Mouse (Mus musculus): ENCODE results near the gene Ccnf.

The Ccnf gene

DNA sequence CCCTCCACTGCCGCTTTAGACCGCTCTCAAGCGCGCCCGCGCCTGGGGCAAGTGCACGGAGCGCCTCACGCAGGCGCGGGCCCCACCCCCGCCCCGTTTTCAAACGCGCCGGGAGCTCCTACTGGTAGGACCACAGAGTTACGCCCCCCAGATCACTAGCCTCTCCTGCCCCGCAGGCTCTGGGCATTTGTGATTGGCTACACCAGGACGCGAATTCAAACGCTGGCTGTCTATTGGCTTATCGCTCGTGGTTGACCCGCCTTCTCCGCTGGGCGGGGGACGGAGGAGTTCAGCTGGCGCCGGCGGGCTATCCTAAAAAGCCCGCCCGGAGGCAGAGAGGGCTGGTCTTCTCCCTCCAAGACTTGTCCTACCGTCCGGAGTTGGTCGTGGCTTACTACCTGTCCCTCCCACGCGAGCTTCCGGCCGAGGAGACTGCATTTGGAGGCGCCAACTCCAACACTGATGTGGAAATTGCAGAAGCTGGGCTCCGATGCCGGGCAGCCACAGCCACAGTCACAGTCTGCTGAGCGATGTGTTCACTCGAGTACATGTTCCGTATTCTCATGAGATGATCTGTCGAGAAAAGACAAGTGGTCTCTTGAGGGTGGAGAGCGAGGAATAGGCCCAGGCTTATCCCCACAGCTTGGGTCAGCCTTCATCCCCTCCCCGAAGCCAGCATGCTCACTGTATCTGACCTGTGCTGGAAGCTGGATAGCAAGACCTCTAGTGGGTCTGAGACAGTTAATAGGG lies at the start of gene Ccnf:
Ccnf (minus strand) TSS at position 165 of the 750 bp plus-strand sequence.
- peak; percentile 99 for DNase-seq (ENCODE audit: low read depth, low spot score)

DNA sequence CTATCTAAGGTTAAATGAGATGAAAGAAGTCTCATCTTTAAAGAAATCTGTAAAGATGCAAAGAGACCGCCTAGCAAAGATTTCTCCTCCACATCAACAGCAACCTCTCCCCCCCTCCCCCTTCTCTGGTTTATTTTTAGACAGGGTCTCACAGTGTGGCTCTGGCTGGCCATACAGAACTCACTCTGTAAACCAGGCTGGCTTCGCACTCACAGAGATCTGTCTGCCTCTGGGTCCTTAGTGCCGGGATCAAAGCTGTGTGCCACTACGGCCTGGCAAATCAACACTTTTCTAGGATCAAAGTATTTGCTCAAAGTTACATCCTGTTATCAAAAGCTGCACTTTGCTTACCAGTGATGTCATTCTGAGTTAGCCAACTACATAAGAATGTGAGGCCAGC lies 49.4 kb upstream of the Ccnf start:
- DNase-seq (ENCODE audit: low read depth, low spot score) = no peak

GRCm38 (mm10) chr17:24289338-24289737 lies 38.1 kb upstream of the Ccnf start:
- DNase-seq (ENCODE audit: low read depth, low spot score) = no peak

DNA sequence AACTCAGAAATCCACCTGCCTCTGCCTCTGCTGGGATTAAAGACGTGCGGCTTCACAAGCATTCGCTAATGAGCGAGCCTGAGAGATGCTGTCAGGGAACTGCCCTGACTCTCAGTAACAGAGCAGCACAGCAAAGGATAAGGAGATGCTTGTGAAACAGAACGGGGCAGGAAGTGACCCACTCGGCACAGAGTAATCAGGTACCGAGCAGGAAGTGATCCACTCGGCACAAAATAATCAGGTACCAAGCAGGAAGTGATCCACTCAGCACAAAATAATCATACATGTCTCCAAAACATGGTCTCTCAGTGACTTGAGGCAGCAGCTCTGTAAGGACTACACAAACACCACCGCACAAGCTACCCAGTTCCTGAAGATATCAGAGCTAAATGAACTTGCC lies 37.2 kb upstream of the Ccnf start:
- DNase-seq (ENCODE audit: low read depth, low spot score) = no peak

- no peak for DNase-seq (ENCODE audit: low read depth, low spot score)
These were observed 34.4 kb upstream of the Ccnf start for GRCm38 (mm10) chr17:24285680-24286079.

GRCm38 (mm10) chr17:24283266-24283818 lies 32.1 kb upstream of the Ccnf start:
- no peak for DNase-seq (ENCODE audit: low read depth, low spot score)

DNA sequence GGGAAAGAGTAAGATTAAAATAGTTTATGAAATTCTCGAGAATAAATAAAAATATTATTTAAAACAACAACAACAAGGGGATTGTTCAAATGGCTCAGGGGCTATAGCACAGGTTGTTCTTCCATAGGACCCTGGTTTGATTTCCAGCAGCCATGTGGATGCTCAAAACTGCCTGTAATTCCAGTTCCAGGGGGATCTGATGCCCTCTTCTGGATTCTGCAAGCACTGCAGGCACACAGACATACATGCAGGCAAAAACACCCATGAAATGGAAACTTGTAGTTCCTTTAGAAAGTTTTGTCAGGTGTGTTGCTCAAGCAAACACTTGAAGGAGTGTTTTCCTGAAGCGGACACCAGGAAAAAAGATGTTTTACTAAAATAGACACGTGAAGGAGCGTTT lies 31.4 kb upstream of the Ccnf start:
- DNase-seq (ENCODE audit: low read depth, low spot score) = peak; percentile 48

DNA sequence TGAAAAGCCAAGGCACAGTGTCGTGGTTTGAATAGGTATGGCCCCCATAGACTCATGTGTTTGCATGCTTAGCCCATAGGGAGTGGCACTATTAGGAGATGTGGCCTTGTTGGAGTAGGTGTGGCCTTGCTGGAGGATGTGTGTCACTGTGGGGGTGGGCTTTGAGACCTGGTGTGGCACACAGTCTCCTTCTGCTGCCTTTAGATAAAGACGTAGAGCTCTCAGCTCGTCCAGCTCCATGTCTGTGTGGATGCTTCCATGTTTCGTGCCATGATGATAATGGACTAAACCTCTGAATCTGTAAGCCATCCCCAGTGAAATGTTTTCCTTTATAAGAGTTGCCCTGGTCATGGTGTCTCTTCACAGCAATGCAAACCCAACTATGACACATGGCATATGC lies 28.6 kb upstream of the Ccnf start:
- DNase-seq (ENCODE audit: low read depth, low spot score) = no peak

GRCm38 (mm10) chr17:24267133-24267532 lies 15.8 kb upstream of the Ccnf start:
- no peak for DNase-seq (ENCODE audit: low read depth, low spot score)

GRCm38 (mm10) chr17:24264766-24265165 lies 13.5 kb upstream of the Ccnf start:
- no peak for DNase-seq (ENCODE audit: low read depth, low spot score)

DNA sequence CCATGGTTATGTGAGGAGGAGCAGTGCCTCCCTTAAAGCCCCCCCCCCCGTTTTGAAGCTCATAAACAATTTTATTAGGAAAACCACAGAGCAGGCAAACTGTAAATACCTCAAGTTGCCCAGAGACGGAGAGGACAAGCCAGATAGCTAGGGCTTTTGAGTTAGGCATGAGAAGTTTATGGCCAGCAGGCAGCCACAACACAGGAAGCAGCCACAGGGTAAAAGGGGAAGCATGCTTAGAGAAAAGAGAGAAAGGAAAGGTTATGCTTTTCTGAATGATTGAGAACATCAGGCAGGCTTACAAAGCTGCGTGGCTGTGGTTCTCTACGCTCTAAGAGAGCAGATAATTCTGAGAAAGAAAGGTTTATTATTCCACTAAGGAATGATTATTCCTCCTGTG lies 9.2 kb upstream of the Ccnf start:
- DNase-seq (ENCODE audit: low read depth, low spot score) = no peak

DNA sequence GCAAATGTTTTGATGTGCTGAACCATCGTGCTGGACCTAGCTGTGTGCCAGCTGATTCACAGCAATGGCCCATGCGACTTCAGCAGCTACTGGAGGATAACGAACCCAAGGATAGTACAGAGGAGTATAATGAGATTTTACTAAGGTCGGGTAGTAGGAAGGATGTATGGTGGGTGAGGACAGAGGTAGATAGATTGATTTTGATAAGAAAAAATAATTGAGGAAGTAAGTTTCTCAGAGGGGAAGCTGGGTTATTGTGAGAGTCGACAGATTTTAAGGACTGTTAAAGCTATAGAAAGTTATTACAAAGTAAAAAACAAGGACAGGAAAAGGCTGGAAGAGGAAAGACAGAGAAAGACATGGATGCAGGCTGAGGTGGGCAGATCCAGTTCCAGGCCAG lies 8.4 kb upstream of the Ccnf start:
- DNase-seq (ENCODE audit: low read depth, low spot score) = no peak

- no peak for DNase-seq (ENCODE audit: low read depth, low spot score)
These were observed 7.7 kb upstream of the Ccnf start for GRCm38 (mm10) chr17:24258981-24259380.

DNA sequence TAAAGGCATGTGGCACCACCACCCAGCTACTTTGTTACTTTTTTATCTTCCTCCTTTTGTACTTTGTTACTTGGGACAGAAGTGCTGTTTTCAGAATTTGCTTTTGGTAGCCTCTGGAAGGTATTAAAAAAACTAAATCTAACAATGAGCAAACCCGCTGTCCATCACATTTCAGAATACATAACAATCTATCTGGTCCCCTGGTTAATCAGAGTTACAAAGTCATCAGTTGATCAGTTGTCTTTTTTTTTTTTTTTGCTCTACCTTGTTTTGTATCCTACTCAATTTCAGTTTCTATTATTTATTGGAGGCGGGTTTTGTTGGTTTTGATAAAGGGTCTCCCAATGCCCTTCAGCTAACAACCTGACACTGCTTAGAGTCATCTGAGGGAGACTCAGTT lies 1.0 kb upstream of the Ccnf start:
- no peak for DNase-seq (ENCODE audit: low read depth, low spot score)

DNA sequence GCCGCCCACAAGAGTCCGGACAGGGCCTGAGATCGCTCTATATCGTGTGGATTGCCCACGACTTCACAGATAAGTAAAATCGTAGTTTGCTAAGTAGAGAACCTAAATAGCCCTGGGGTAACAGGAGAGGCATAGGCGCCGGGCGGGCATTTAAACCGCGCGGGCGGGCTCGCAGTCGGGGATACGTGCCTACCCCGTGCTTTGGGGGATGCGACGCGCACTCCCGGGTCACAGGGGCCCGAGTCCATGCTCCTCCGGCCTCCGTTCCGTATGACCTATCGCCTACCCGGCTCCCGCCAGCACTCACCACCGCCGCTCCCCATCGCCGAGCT lies 330 bp downstream of the Ccnf start:
- DNase-seq (ENCODE audit: low read depth, low spot score) = no peak

DNA sequence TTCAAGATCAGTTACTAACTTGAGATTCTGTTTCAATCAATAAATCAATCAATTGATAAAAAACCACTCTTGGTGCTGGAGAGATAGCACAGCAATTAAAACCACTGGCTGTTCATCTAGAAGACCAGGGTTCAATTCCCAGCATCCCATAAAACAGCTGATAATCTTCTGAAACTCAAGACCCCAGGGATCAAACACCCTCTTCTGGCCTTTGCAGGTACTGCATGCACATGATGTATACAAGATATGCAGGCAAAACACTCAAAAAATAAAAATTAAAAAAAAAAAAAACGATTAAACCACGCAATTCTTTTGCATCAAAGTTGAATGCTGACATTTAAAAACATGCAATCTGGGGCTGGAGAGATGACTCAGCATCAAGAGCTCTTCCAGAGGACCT lies 2.6 kb downstream of the Ccnf start:
- DNase-seq (ENCODE audit: low read depth, low spot score) = peak; percentile 34

GRCm38 (mm10) chr17:24244061-24244460 lies 7.2 kb downstream of the Ccnf start:
- DNase-seq (ENCODE audit: low read depth, low spot score) = no peak

DNA sequence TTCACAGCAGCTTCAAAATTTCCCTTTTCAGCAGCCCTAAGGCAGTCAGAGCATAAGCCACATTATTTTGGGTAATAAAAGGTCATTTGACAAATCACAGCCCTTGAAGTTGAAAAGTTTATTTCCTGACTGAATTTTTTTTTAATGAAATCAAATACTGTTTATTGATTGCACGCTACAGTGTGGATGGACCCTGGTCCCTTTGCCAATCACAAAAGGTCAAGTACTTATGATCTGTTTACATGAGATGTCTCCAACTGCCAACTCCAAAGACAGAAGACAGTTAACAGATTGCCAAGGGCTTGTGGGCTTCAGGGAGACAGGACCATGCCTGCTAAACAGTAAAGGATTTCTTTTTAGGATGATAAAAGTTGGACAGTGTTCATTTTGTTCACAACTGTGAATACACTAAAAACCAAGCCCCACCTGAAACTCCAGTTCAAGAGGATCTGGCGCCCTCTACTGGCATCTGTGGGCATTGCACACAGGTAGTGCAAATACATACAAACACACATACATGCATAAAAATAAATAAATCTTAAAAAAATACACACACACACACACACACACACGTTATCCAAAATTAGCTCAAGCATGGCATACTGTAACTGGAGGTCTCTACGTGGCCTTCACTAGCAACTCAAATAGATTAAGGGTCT lies 7.8 kb downstream of the Ccnf start:
- peak; percentile 48 for DNase-seq (ENCODE audit: low read depth, low spot score)

DNA sequence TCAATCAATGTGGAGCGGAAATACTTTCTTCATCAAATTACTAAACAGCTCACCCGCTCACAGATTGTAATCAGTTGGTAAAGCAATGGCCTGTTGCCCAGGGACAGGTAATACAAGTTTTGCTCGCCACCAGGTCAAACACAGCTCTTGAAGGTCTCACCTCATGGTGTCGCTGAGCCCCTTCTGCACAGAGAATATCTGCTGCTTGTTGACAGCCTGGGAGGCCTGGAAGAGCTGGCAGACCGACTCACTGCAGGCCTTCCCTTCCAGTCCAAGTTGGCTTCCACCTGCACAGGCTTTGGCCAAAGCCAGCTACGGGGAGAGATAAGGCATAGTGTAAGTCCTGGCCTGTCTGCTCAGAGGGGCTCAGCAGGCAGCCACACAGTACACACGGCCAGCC lies 14.4 kb downstream of the Ccnf start:
- DNase-seq (ENCODE audit: low read depth, low spot score) = no peak

DNA sequence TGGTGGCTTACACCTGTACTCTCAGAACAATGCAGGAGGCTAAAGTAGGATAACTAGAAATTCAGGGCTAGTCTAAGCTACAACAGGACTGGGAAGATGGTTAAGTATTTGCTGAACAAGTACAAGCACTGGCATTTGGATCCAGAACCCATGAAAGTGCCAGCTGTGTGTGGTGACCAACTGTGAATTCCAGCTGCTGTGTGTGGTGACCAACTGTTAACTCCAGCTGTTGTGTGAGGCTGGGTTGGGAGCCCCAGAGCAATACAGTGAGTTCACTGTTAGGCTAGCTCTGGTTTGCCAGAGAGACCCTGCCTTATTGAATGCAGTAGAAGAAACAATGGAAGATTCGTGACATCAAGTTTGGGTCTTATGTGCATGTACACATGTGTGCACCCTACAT lies 14.8 kb downstream of the Ccnf start:
- DNase-seq (ENCODE audit: low read depth, low spot score) = no peak

DNA sequence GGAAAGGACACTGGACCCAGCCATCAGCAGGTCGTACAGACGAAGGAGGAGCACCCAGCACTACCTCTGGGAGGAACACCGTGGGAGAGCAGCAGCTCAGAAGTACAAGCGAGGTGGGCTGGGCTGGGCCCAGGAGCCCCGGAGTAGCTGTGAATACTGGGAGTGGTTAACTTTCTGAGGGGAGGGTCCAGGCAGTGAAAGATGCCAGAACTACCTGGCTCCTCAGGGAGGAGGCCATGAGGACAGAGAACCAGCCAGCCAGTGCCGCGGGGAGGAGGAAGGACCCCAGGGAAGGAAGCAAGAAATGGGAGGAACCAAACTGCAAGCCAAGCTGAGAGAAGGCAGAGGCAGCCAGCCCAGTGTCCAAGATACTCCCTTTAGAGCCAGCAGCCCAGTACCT lies 23.3 kb downstream of the Ccnf start:
- DNase-seq (ENCODE audit: low read depth, low spot score) = no peak

- DNase-seq (ENCODE audit: low read depth, low spot score) = no peak
These were observed 24.6 kb downstream of the Ccnf start for GRCm38 (mm10) chr17:24226721-24227120.

DNA sequence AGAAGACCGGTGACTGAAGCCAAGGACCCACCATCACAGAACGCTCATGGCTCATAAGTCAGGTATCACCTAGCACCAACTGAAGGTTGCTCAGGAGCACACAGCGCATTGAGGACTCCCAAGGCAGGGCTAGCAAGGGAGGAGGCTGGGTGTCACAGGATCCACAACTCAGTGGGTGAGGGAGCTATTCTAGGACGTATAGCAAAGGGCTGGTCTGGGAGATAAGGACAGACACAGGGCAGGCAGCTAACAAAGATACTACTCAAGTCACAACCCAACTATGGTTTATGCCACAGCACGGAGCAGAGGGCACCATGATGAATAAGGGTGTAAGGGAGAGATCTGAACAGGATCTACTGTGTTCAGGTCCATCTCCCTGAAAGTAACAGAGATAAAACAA lies 25.4 kb downstream of the Ccnf start:
- no peak for DNase-seq (ENCODE audit: low read depth, low spot score)
